Mouse (Mus musculus) testis, adult 2 months (tissue): ENCODE measurements around the gene Plk3.

Experiments used
- CTCF ChIP-seq: fragments of 200-500 bp; IDR thresholded peaks from 2 replicates; pipeline ENCODE4 v1.5.1; 2012; ENCODE audit warnings: low read depth, mild to moderate bottlenecking, inconsistent platforms, low read length, moderate library complexity; ENCODE audit not compliant: control insufficient read depth, insufficient read depth, insufficient replicate concordance
- POLR2A ChIP-seq: fragments of 200-500 bp; IDR thresholded peaks from 2 replicates; pipeline ENCODE4 v1.6.1; 2012; ENCODE audit warnings: low read depth, mild to moderate bottlenecking, inconsistent platforms, low read length, moderate library complexity; ENCODE audit not compliant: control insufficient read depth

- TF ChIP-seq CTCF (no peak), POLR2A (no peak)
Measured at GRCm38 (mm10) chr4:117126675-117127290, 7.0 kb downstream of the Plk3 start, which contains the start of gene Tctex1d4.
